In the genomic region with DNA sequence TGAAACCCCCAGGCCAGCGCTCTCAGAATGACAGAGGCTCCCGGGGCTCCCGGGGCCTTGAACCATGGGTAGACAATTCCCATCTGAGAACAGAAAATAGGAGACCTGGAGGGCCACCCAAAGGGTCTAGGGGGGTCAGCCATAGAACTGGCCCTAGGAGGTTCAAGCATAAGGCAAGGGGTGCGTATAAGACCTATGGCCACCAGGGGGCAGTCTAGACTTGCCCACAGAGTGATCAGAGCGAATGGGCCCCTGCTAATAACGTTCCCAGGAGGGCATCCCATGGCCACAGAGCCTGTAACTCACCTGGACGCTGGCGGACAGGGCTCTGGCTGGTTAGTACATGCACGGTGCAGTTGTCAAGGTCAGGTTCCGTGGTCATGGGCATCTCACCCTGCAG, we compare ENCODE assay signal across 8 mouse cellular contexts. TPM values are rescaled to one million over a fixed set of nuclear protein-coding genes. Genes with fewer than 3 reads are reported as not detected.
A peak's percentile ranks its signal among the peaks of the same experiment; 100 is the strongest.
DNase-seq lines count a peak whose midpoint lies in the region; ATAC-seq and TF ChIP-seq lines count a peak whose summit lies in the region.

No protein-coding gene starts in this region.

- no peaks in the 10 kb centered on the region for H3K4me1 ChIP-seq in heart, embryonic 11.5 days (ENCODE audit: control insufficient read depth, insufficient read depth, low read length)
- peaks cover 4% of the 10 kb centered on the region; the same call in 1 of the 2 replicates for H3K4me1 ChIP-seq in limb, embryonic 11.5 days (ENCODE audit: control insufficient read depth, insufficient read depth, low read length)
- no peaks in the 10 kb centered on the region for H3K4me1 ChIP-seq in midbrain, embryonic 15.5 days
- H3K4me1 ChIP-seq in spleen, adult 2 months (ENCODE audit: control insufficient read depth, insufficient read depth, insufficient read length): no peaks in the 10 kb centered on the region

- peak; percentile 98 for DNase-seq in heart, adult 11 months
- peak; percentile 59 to 78 for DNase-seq in cerebellum, postnatal 4 days (ENCODE audit: low spot score in 2 of 2)
- peak; percentile 81 for DNase-seq in gastrocnemius, postnatal 14 days
- peak; percentile 85 for DNase-seq in kidney, adult 18-20 months
- DNase-seq in limb, embryonic 11.5 days (ENCODE audit: low spot score): peak; percentile 86
- peak; percentile 60 to 73 for DNase-seq in spleen, adult 2 months (ENCODE audit: low read depth in 1 of 2, low spot score in 2 of 2)

- no peaks in the 10 kb centered on the region for H3K27me3 ChIP-seq in heart, embryonic 11.5 days (ENCODE audit: control insufficient read depth, insufficient read depth, low read length)
- H3K27me3 ChIP-seq in limb, embryonic 11.5 days (ENCODE audit: control insufficient read depth, insufficient read depth, low read length): no peaks in the 10 kb centered on the region; the same call in 1 of the 2 replicates
- no peaks in the 10 kb centered on the region for H3K27me3 ChIP-seq in midbrain, embryonic 15.5 days (replicated peaks)
- no peaks in the 10 kb centered on the region for H3K27me3 ChIP-seq in spleen, adult 2 months (ENCODE audit: control insufficient read depth, insufficient read depth, low read length)

- H3K4me3 ChIP-seq in heart, embryonic 11.5 days (ENCODE audit: low read depth, low read length): no peak overlapping the region
- no peak overlapping the region for H3K4me3 ChIP-seq in limb, embryonic 11.5 days (ENCODE audit: low read depth, low read length)
- H3K4me3 ChIP-seq in midbrain, embryonic 15.5 days: no peak overlapping the region
- H3K4me3 ChIP-seq in spleen, adult 2 months (ENCODE audit: extremely low read depth, insufficient read depth, insufficient read length): no peak overlapping the region

- WGBS in heart, embryonic 11.5 days (ENCODE audit: insufficient replicate concordance): 36% methylated on average over 10 of the region's 10 CpGs
- WGBS in limb, embryonic 11.5 days: 38% methylated on average over 10 of the region's 10 CpGs
- 36% methylated on average over 10 of the region's 10 CpGs for WGBS in midbrain, embryonic 15.5 days
- WGBS in spleen, adult 2 months: 36% methylated on average over 10 of the region's 10 CpGs

- peaks cover 26% of the 10 kb centered on the region for H3K36me3 ChIP-seq in heart, embryonic 11.5 days (ENCODE audit: control insufficient read depth, insufficient read depth, low read length)
- H3K36me3 ChIP-seq in limb, embryonic 11.5 days (ENCODE audit: control insufficient read depth, insufficient read depth, low read length): peaks cover 12% of the 10 kb centered on the region
- no peaks in the 10 kb centered on the region for H3K36me3 ChIP-seq in midbrain, embryonic 15.5 days (replicated peaks)
- H3K36me3 ChIP-seq in spleen, adult 2 months (ENCODE audit: control insufficient read depth, insufficient read depth, low read length): peaks cover 27% of the 10 kb centered on the region

- H3K4me2 ChIP-seq in heart, embryonic 11.5 days: no peak overlapping the region
- H3K4me2 ChIP-seq in limb, embryonic 11.5 days (ENCODE audit: low read depth, severe bottlenecking): no peak overlapping the region
- no peak overlapping the region for H3K4me2 ChIP-seq in midbrain, embryonic 15.5 days

- peak; percentile 90; the same call in 1 of the 2 replicates for TF ChIP-seq CTCF in spleen, adult 2 months (IDR thresholded peaks at IDR 0.05; ENCODE audit: extremely low read depth, insufficient read depth, insufficient read length, insufficient replicate concordance)

- H3K9ac ChIP-seq in heart, embryonic 11.5 days (ENCODE audit: low read depth, low read length): no peak overlapping the region
- H3K9ac ChIP-seq in limb, embryonic 11.5 days (ENCODE audit: low read length): no peak overlapping the region
- H3K9ac ChIP-seq in midbrain, embryonic 15.5 days: no peak overlapping the region

- no peaks in the 10 kb centered on the region for H3K9me3 ChIP-seq in heart, embryonic 11.5 days (replicated peaks; ENCODE audit: control insufficient read depth, low read length)
- no peaks in the 10 kb centered on the region for H3K9me3 ChIP-seq in limb, embryonic 11.5 days (ENCODE audit: control insufficient read depth, low read length)
- H3K9me3 ChIP-seq in midbrain, embryonic 15.5 days: no peaks in the 10 kb centered on the region

- no peak overlapping the region for H3K27ac ChIP-seq in heart, embryonic 11.5 days (ENCODE audit: low read depth, low read length)
- H3K27ac ChIP-seq in limb, embryonic 11.5 days (replicated peaks; ENCODE audit: low read depth, low read length): no peak overlapping the region
- H3K27ac ChIP-seq in midbrain, embryonic 15.5 days: no peak overlapping the region
- no peak overlapping the region for H3K27ac ChIP-seq in spleen, adult 2 months (ENCODE audit: insufficient read depth, low read length)

- no peak for ATAC-seq in heart, embryonic 11.5 days (replicated peaks; ENCODE audit: insufficient number of reproducible peaks, low FRiP score, low TSS enrichment)
- ATAC-seq in limb, embryonic 11.5 days (ENCODE audit: insufficient number of reproducible peaks, low FRiP score, low TSS enrichment, low read depth): no peak; the same call in 1 of the 2 replicates
- ATAC-seq in midbrain, embryonic 15.5 days (replicated peaks): 0 out of 2 replicates have a peak, but pooled peaks have one; percentile 37

- intact Hi-C loops in gastrocnemius, postnatal 14 days (cut with DNase I; ENCODE audit: low total_unique reads): loop anchor here (2.0 to 5.0 kb wide), 2 partner anchors 50 to 331 kb away; a partner anchor contains a TSS

- TF ChIP-seq POLR2A in spleen, adult 2 months (IDR thresholded peaks at IDR 0.05; ENCODE audit: low read depth, low read length): no peak

RNA-seq across cellular contexts. Expression of a gene that starts 24.9 kb away (rescaled TPM):
- polyA plus RNA-seq in heart, embryonic 11.5 days (2014; fragmentation: Nextera tagmentation; extraction: Ambion mirVana): 35.2 and 39.0 TPM in 2 replicates
- 1 to 10 TPM; 7.6 to 8.6 TPM for total RNA-seq in gastrocnemius, postnatal 14 days (2021)
- 80.7 and 81.3 TPM in 2 replicates for polyA plus RNA-seq in limb, embryonic 11.5 days (2014; fragmentation: Nextera tagmentation; extraction: Ambion mirVana)
- 80.0 and 80.4 TPM in 2 replicates for polyA plus RNA-seq in midbrain, embryonic 15.5 days (2015; fragmentation: Nextera tagmentation; extraction: Ambion mirVana)
- polyA plus RNA-seq in spleen, adult 2 months (2012; rRNA removed): 40.8 and 50.3 TPM in 2 replicates

RNA-seq across cellular contexts. Expression of a gene that starts 25.0 kb away (rescaled TPM):
- polyA plus RNA-seq in heart, embryonic 11.5 days (2014; fragmentation: Nextera tagmentation; extraction: Ambion mirVana): 28.1 and 34.4 TPM in 2 replicates
- total RNA-seq in gastrocnemius, postnatal 14 days (2021): 10 to 100 TPM; 23.9 to 28.7 TPM
- polyA plus RNA-seq in limb, embryonic 11.5 days (2014; fragmentation: Nextera tagmentation; extraction: Ambion mirVana): 35.3 and 36.8 TPM in 2 replicates
- 34.3 and 41.5 TPM in 2 replicates for polyA plus RNA-seq in midbrain, embryonic 15.5 days (2015; fragmentation: Nextera tagmentation; extraction: Ambion mirVana)
- 79.6 and 115 TPM in 2 replicates for polyA plus RNA-seq in spleen, adult 2 months (2012; rRNA removed)

RNA-seq across cellular contexts. Expression of a gene that starts 40.3 kb away (rescaled TPM):
- polyA plus RNA-seq in heart, embryonic 11.5 days (2014; fragmentation: Nextera tagmentation; extraction: Ambion mirVana): 3.0 and 4.2 TPM in 2 replicates
- total RNA-seq in gastrocnemius, postnatal 14 days (2021): 1 to 10 TPM; 3.1 to 4.1 TPM
- polyA plus RNA-seq in limb, embryonic 11.5 days (2014; fragmentation: Nextera tagmentation; extraction: Ambion mirVana): not detected in 2 replicates
- polyA plus RNA-seq in midbrain, embryonic 15.5 days (2015; fragmentation: Nextera tagmentation; extraction: Ambion mirVana): not detected in 2 replicates
- 3.9 and 6.0 TPM in 2 replicates for polyA plus RNA-seq in spleen, adult 2 months (2012; rRNA removed)

RNA-seq across cellular contexts. Expression of a gene that starts 50.3 kb away (rescaled TPM):
- polyA plus RNA-seq in heart, embryonic 11.5 days (2014; fragmentation: Nextera tagmentation; extraction: Ambion mirVana): 17.4 and 19.4 TPM in 2 replicates
- total RNA-seq in gastrocnemius, postnatal 14 days (2021): 10 to 100 TPM; 15.1 to 15.4 TPM
- 6.2 and 7.2 TPM in 2 replicates for polyA plus RNA-seq in limb, embryonic 11.5 days (2014; fragmentation: Nextera tagmentation; extraction: Ambion mirVana)
- 2.7 and 3.3 TPM in 2 replicates for polyA plus RNA-seq in midbrain, embryonic 15.5 days (2015; fragmentation: Nextera tagmentation; extraction: Ambion mirVana)
- 96.7 and 117 TPM in 2 replicates for polyA plus RNA-seq in spleen, adult 2 months (2012; rRNA removed)

RNA-seq across cellular contexts. Expression of a gene that starts 57.6 kb away (rescaled TPM):
- polyA plus RNA-seq in heart, embryonic 11.5 days (2014; fragmentation: Nextera tagmentation; extraction: Ambion mirVana): 28.0 and 29.0 TPM in 2 replicates
- total RNA-seq in gastrocnemius, postnatal 14 days (2021): 1 to 10 TPM; 5.6 to 7.8 TPM
- polyA plus RNA-seq in limb, embryonic 11.5 days (2014; fragmentation: Nextera tagmentation; extraction: Ambion mirVana): 51.3 and 51.9 TPM in 2 replicates
- polyA plus RNA-seq in midbrain, embryonic 15.5 days (2015; fragmentation: Nextera tagmentation; extraction: Ambion mirVana): 62.3 and 68.3 TPM in 2 replicates
- 17.0 and 20.5 TPM in 2 replicates for polyA plus RNA-seq in spleen, adult 2 months (2012; rRNA removed)
